Mouse (Mus musculus) liver, embryonic 14.5 days (tissue): Measurements from ENCODE around the gene Cdkl5.

Experiments used
- CTCF ChIP-seq: IDR thresholded peaks from 2 replicates; pipeline ENCODE4 v1.5.1; 2016; ENCODE audit warnings: antibody characterized with exemption, low read depth, control low read depth
- EP300 ChIP-seq: IDR thresholded peaks from 2 replicates; pipeline ENCODE4 v1.6.1; 2016; ENCODE audit warnings: antibody characterized with exemption, low read depth

GRCm38 (mm10) chrX:160993749-160994539, 560 bp downstream of the Cdkl5 start:
- TF ChIP-seq EP300, result no peak
- no peak for TF ChIP-seq CTCF
